Mouse (Mus musculus) forebrain, embryonic 16.5 days (tissue): Measurements from ENCODE around the gene Cfap299. TPM values are rescaled to one million over a fixed set of nuclear protein-coding genes. Genes with fewer than 3 reads are reported as not detected.

Experiments used
- ATAC-seq: fragments of 200-750 bp; cut with Nextera tagmentation; 2 replicates; pipeline ENCODE4 v1.8.0; 2017; ENCODE audit warnings: mild to moderate bottlenecking, moderate library complexity
- H3K27ac ChIP-seq: fragments of 300-500 bp; sonication (generic); 2 replicates; pipeline ENCODE4 v1.5.1; 2014; ENCODE audit warnings: low read length, control low read depth
- H3K27me3 ChIP-seq: fragments of 300-500 bp; sonication (generic); replicated peaks from 2 replicates; pipeline ENCODE4 v1.6.1; 2014; ENCODE audit warnings: low read length; ENCODE audit not compliant: control insufficient read depth, insufficient read depth
- H3K36me3 ChIP-seq: fragments of 300-500 bp; sonication (generic); 2 replicates; pipeline ENCODE4 v1.6.1; 2014; ENCODE audit not compliant: control insufficient read depth, insufficient read depth
- H3K4me1 ChIP-seq: fragments of 300-500 bp; sonication (generic); replicated peaks from 2 replicates; pipeline ENCODE4 v1.6.1; 2014; ENCODE audit warnings: low read length; ENCODE audit not compliant: control insufficient read depth, insufficient read depth
- H3K4me2 ChIP-seq: fragments of 300-500 bp; sonication (generic); 2 replicates; pipeline ENCODE4 v1.6.1; 2014; ENCODE audit warnings: mild to moderate bottlenecking, low read length, control low read depth
- H3K4me3 ChIP-seq: fragments of 300-500 bp; sonication (generic); replicated peaks from 2 replicates; pipeline ENCODE4 v1.5.1; 2014; ENCODE audit warnings: mild to moderate bottlenecking, low read length, control low read depth
- H3K9ac ChIP-seq: fragments of 300-500 bp; sonication (generic); replicated peaks from 2 replicates; pipeline ENCODE4 v1.6.1; 2014; ENCODE audit warnings: low read depth, low read length, control low read depth
- H3K9me3 ChIP-seq: fragments of 300-500 bp; sonication (generic); 2 replicates; pipeline ENCODE4 v1.6.1; 2016; ENCODE audit warnings: low read length; ENCODE audit not compliant: control insufficient read depth
- WGBS: fragments of 180-500 bp; shearing (Covaris S2); extraction: QIAGEN DNeasy Blood & Tissue Kit; methylation state at CpG from one replicate; pipeline ENCODE4 v1.1.7; 2014; 5-methylcytosine and 5-hydroxymethylcytosine counted together
- polyA plus RNA-seq: library from polyadenylated mRNA; unstranded; fragments of >200 nt; fragmentation: Nextera tagmentation; extraction: Ambion mirVana; gene quantifications from 2 replicates; pipeline ENCODE4 v1.2.1, GENCODE M21; 2015

The Cfap299 gene
- polyA plus RNA-seq, 1 experiment from 2014 or later: 0.92 TPM

GRCm38 (mm10) chr5:98424965-98425364 is 95.9 kb downstream of the Cfap299 start:
- WGBS: 92% methylated on average over 1 of the region's 1 CpGs
- no peak overlapping the region for H3K4me3 ChIP-seq
- ATAC-seq: no peak
- no peak overlapping the region for H3K9ac ChIP-seq
- H3K27me3 ChIP-seq: no peaks in the 10 kb centered on the region
- H3K9me3 ChIP-seq: no peaks in the 10 kb centered on the region
- H3K4me1 ChIP-seq: no peaks in the 10 kb centered on the region
- no peak overlapping the region for H3K4me2 ChIP-seq
- H3K27ac ChIP-seq: no peak overlapping the region
- H3K36me3 ChIP-seq: no peaks in the 10 kb centered on the region

DNA sequence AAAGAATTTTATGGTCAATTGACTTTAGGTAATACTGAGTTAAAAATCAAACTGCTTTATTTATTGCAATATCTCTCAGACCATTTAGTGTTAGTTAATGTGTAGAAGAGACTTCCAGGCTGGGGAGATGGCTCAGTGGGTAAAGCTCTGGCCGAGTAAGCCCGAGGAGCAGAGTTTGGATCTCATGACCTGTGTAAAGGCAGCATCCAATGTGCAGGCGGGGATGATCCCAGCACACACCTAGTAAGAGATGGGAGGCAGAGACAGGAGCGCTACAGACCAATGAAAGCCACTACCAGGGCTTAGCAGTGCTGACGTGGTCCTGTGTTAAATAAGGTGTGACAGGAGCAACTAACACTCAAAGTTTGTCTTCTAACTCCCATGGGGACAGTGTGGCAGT is 97.0 kb downstream of the Cfap299 start:
- Histone ChIP-seq H3K27me3 (no peaks in the 10 kb centered on the region), H3K4me1 (no peaks in the 10 kb centered on the region), H3K36me3 (no peaks in the 10 kb centered on the region), H3K4me3 (no peak overlapping the region), H3K4me2 (no peak overlapping the region), H3K9ac (no peak overlapping the region), H3K9me3 (no peaks in the 10 kb centered on the region), H3K27ac (no peak overlapping the region)
- WGBS: 88% methylated on average over 5 of the region's 5 CpGs
- no peak for ATAC-seq

DNA sequence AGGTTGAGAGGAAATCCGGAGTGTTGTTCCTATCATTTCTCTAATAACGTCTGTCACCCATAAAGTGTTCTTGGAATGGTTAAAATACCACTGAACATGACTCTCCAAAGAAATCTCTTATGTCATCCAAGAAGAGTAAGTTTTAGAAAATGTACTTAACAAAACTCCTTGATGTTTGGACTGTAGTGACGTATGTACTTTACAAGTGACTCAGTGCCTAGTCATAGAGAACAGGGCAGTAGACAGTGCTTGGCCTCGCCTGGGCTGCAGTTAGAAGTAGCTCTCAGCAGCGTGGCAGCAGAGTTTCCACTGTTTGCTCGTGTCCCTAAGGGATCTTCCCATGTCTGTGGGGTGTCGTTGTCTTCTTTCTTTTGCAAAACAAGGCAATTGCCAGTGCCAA is 101.0 kb downstream of the Cfap299 start:
- Histone ChIP-seq H3K4me2 (no peak overlapping the region), H3K36me3 (no peaks in the 10 kb centered on the region), H3K4me1 (no peaks in the 10 kb centered on the region), H3K4me3 (no peak overlapping the region), H3K9me3 (no peaks in the 10 kb centered on the region), H3K27ac (no peak overlapping the region), H3K9ac (no peak overlapping the region), H3K27me3 (no peaks in the 10 kb centered on the region)
- ATAC-seq: no peak
- WGBS: 77% methylated on average over 7 of the region's 7 CpGs

GRCm38 (mm10) chr5:98438686-98439085 is 109.6 kb downstream of the Cfap299 start:
- H3K4me3 ChIP-seq: no peak overlapping the region
- no peak for ATAC-seq
- no peaks in the 10 kb centered on the region for H3K9me3 ChIP-seq
- H3K9ac ChIP-seq: no peak overlapping the region
- H3K36me3 ChIP-seq: no peaks in the 10 kb centered on the region
- no peak overlapping the region for H3K4me2 ChIP-seq
- no peak overlapping the region for H3K27ac ChIP-seq
- no peaks in the 10 kb centered on the region for H3K27me3 ChIP-seq
- 56% methylated on average over 3 of the region's 3 CpGs for WGBS
- no peaks in the 10 kb centered on the region for H3K4me1 ChIP-seq

DNA sequence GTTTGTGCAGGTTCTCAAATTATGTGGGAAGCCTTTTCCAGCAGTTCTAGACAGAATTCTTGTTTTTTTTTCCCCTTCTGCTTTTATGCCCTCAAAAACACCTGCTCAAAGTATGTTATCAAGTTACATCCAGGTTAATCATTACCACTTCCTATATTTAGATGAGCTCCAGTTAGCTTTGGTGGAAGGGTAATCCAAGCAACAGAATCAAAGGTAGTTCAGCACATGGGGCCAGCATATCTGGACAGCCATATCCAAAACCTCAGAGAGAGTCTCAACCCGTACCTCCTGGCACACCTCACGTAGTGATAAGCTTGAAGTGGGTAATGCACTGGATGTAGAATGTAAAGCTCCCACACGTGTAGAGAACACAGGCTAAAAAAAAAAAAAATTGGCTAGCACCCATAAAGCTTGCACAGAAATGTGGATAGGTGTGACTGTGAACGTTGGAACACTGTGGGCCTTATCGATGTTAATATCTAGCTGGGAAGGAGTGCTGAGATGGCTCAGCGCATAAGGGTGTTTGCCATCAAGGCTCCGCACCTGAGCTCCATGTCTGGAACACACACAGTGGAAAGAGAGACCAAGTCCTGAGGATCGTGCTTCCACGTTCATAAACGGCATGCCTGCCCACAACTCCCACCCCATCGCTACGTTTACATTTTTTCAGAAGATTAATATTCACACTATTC is 117.8 kb downstream of the Cfap299 start:
- Histone ChIP-seq H3K9ac (no peak overlapping the region), H3K4me1 (no peaks in the 10 kb centered on the region), H3K4me2 (no peak overlapping the region), H3K27ac (no peak overlapping the region), H3K9me3 (no peaks in the 10 kb centered on the region), H3K36me3 (no peaks in the 10 kb centered on the region), H3K4me3 (no peak overlapping the region), H3K27me3 (no peaks in the 10 kb centered on the region)
- no peak for ATAC-seq
- WGBS: 91% methylated on average over 12 of the region's 12 CpGs

- WGBS: 89% methylated on average over 2 of the region's 2 CpGs
- ATAC-seq: no peak
- Histone ChIP-seq H3K27me3 (no peaks in the 10 kb centered on the region), H3K4me1 (no peaks in the 10 kb centered on the region), H3K4me3 (no peak overlapping the region), H3K27ac (no peak overlapping the region), H3K9me3 (no peaks in the 10 kb centered on the region), H3K9ac (no peak overlapping the region), H3K4me2 (no peak overlapping the region), H3K36me3 (no peaks in the 10 kb centered on the region)
Observed at GRCm38 (mm10) chr5:98449873-98450272, 120.8 kb downstream of the Cfap299 start.

GRCm38 (mm10) chr5:98466882-98467535 is 137.9 kb downstream of the Cfap299 start:
- no peaks in the 10 kb centered on the region for H3K4me1 ChIP-seq
- WGBS: 17% methylated on average over 4 of the region's 4 CpGs
- H3K9me3 ChIP-seq: no peaks in the 10 kb centered on the region
- no peak overlapping the region for H3K4me3 ChIP-seq
- ATAC-seq: no peak
- no peak overlapping the region for H3K9ac ChIP-seq
- no peaks in the 10 kb centered on the region for H3K27me3 ChIP-seq
- no peak overlapping the region for H3K27ac ChIP-seq
- H3K4me2 ChIP-seq: no peak overlapping the region
- no peaks in the 10 kb centered on the region for H3K36me3 ChIP-seq

- no peak overlapping the region for H3K4me3 ChIP-seq
- ATAC-seq: no peak
- H3K4me2 ChIP-seq: no peak overlapping the region
- WGBS: 63% methylated on average over 4 of the region's 4 CpGs
- no peak overlapping the region for H3K27ac ChIP-seq
- no peak overlapping the region for H3K9ac ChIP-seq
- no peaks in the 10 kb centered on the region for H3K9me3 ChIP-seq
- H3K27me3 ChIP-seq: no peaks in the 10 kb centered on the region
- H3K4me1 ChIP-seq: no peaks in the 10 kb centered on the region
- H3K36me3 ChIP-seq: no peaks in the 10 kb centered on the region
Observed at GRCm38 (mm10) chr5:98470052-98470451, 140.9 kb downstream of the Cfap299 start.

DNA sequence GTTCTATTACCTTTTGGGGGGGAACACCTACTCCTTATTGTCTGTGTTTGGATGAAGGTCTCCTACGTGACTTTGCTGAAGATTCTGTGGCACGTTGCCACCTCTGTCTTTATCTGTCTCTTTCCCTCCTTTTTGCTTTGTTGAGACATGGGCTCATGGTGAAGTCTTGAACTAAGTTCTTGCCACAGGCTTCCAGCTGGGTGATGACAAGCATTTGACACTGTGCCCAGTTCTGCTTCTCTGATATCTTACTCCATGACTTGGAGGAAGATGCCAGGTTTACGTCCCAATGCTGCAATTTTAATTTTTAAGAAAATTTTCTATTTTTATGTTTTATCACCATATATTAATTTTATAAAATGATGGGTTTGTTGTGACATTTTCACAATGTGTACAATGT is 147.4 kb downstream of the Cfap299 start:
- 86% methylated on average over 3 of the region's 3 CpGs for WGBS
- no peak overlapping the region for H3K4me2 ChIP-seq
- H3K27ac ChIP-seq: no peak overlapping the region
- H3K9ac ChIP-seq: no peak overlapping the region
- no peak overlapping the region for H3K4me3 ChIP-seq
- no peaks in the 10 kb centered on the region for H3K9me3 ChIP-seq
- H3K27me3 ChIP-seq: no peaks in the 10 kb centered on the region
- H3K4me1 ChIP-seq: no peaks in the 10 kb centered on the region
- no peaks in the 10 kb centered on the region for H3K36me3 ChIP-seq
- ATAC-seq: no peak
